Mouse (Mus musculus): ENCODE results near the gene Adssl1.

DNA sequence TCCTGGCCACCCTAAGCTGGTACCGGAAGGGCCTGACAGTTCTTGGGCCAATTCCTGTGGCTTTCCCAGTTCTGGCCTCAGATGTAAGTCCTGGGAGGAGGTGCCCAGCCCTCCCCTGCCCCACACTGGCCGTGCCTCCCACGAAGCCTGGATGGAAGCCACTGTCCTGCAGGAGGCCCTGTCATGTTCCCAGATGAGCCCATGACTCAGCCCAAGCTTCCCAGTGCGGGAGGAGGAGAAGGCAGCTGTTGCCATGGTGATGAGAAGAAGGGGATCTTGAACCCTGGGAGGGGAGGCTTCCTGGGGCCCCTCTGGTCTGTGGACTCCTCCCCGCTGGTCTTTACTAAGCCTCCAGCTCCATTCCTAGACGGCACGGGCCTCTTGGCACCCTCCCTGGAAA lies 63.5 kb downstream of the Adssl1 start:
- TF ChIP-seq CTCF (IDR thresholded peaks at IDR 0.05; ENCODE audit: low read depth) (no peak), EP300 (optimal IDR thresholded peaks at IDR 0.05) (no peak)
